Mouse (Mus musculus): ENCODE results near the gene Zp2. TPM values are rescaled to one million over a fixed set of nuclear protein-coding genes. Genes with fewer than 3 reads are reported as not detected.

Zp2 gene
- polyA plus RNA-seq, 1 experiment from 2014 or later: not detected

Other genes with a start within 250 kb of the Zp2 start
- gene Lyrm1, start 249.4 kb downstream of the Zp2 start, polyA plus RNA-seq (2014; fragmentation: Nextera tagmentation; extraction: Ambion mirVana): 7.1 and 8.5 TPM in 2 replicates
- gene Dcun1d3, start 249.0 kb downstream of the Zp2 start, polyA plus RNA-seq (2014; fragmentation: Nextera tagmentation; extraction: Ambion mirVana): 8.0 and 9.6 TPM in 2 replicates
- gene Dnah3, start 50.0 kb downstream of the Zp2 start, polyA plus RNA-seq (2014; fragmentation: Nextera tagmentation; extraction: Ambion mirVana): not detected in 2 replicates
- 14.6 and 15.6 TPM in 2 replicates for gene Tmem159, start 42.9 kb downstream of the Zp2 start, polyA plus RNA-seq (2014; fragmentation: Nextera tagmentation; extraction: Ambion mirVana)
- not detected in 2 replicates for gene Anks4b, start 28.6 kb upstream of the Zp2 start, polyA plus RNA-seq (2014; fragmentation: Nextera tagmentation; extraction: Ambion mirVana)
- 8.8 and 9.6 TPM in 2 replicates for gene Crym, start 56.8 kb upstream of the Zp2 start, polyA plus RNA-seq (2014; fragmentation: Nextera tagmentation; extraction: Ambion mirVana)
- gene Abca14, start 58.7 kb upstream of the Zp2 start, polyA plus RNA-seq (2014; fragmentation: Nextera tagmentation; extraction: Ambion mirVana): not detected in 2 replicates
- not detected in 2 replicates for gene Abca15, start 183.4 kb upstream of the Zp2 start, polyA plus RNA-seq (2014; fragmentation: Nextera tagmentation; extraction: Ambion mirVana)

Data from limb, embryonic 11.5 days (tissue).